Mouse (Mus musculus): Measurements from ENCODE around the gene Nr4a3.

- TF ChIP-seq TAL1 (IDR thresholded peaks at IDR 0.05; ENCODE audit: low read length) (no peak), GATA1 (IDR thresholded peaks at IDR 0.05; ENCODE audit: low read length) (no peak)
Measured at GRCm38 (mm10) chr4:48108591-48108990, 63.6 kb downstream of the Nr4a3 start.

Data from erythroblast, embryonic 14.5 days (primary cell).